Mouse (Mus musculus) frontal cortex, postnatal 36 days (tissue): ENCODE data around the gene Anks1b.

ENCODE experiments used
- DNase-seq, 2 experiments: peaks; one replicate each; pipeline ENCODE4 v3.0.0; 2022; ENCODE audit warnings: low spot score in 2 of 2

Gene Anks1b

GRCm38 (mm10) chr10:90953103-90953709 is 1079.9 kb downstream of the Anks1b start:
- DNase-seq = no peak

GRCm38 (mm10) chr10:90953821-90954220 is 1080.5 kb downstream of the Anks1b start:
- DNase-seq = no peak

- no peak for DNase-seq
Measured at GRCm38 (mm10) chr10:90960374-90960773, 1087.1 kb downstream of the Anks1b start.

GRCm38 (mm10) chr10:90964511-90964910 is 1091.2 kb downstream of the Anks1b start:
- no peak for DNase-seq

GRCm38 (mm10) chr10:90965671-90966315 is 1092.5 kb downstream of the Anks1b start:
- DNase-seq = no peak

GRCm38 (mm10) chr10:90966821-90967220 is 1093.5 kb downstream of the Anks1b start:
- DNase-seq = peak; percentile 82

GRCm38 (mm10) chr10:90968247-90968646 is 1094.9 kb downstream of the Anks1b start:
- DNase-seq = peak in 1 of 2 experiments; percentile 36

- no peak for DNase-seq
Measured at GRCm38 (mm10) chr10:90969355-90970174, 1096.3 kb downstream of the Anks1b start.

GRCm38 (mm10) chr10:90970560-90970959 is 1097.3 kb downstream of the Anks1b start:
- no peak for DNase-seq

GRCm38 (mm10) chr10:90974084-90974483 is 1100.8 kb downstream of the Anks1b start:
- no peak for DNase-seq

GRCm38 (mm10) chr10:90974491-90974890 is 1101.2 kb downstream of the Anks1b start:
- no peak for DNase-seq

GRCm38 (mm10) chr10:90981811-90982210 is 1108.5 kb downstream of the Anks1b start:
- DNase-seq = no peak

GRCm38 (mm10) chr10:90983046-90983445 is 1109.7 kb downstream of the Anks1b start:
- no peak for DNase-seq

- no peak for DNase-seq
Measured at GRCm38 (mm10) chr10:90990340-90990739, 1117.0 kb downstream of the Anks1b start.

- no peak for DNase-seq
Measured at GRCm38 (mm10) chr10:90992237-90992636, 1118.9 kb downstream of the Anks1b start.

GRCm38 (mm10) chr10:90993869-90994268 is 1120.6 kb downstream of the Anks1b start:
- DNase-seq = no peak

- DNase-seq = peak; percentile 46 to 74
Measured at GRCm38 (mm10) chr10:90999899-91000298, 1126.6 kb downstream of the Anks1b start.

- peak; percentile 22 to 29 for DNase-seq
Measured at GRCm38 (mm10) chr10:91001421-91001820, 1128.1 kb downstream of the Anks1b start.

- no peak for DNase-seq
Measured at GRCm38 (mm10) chr10:91005858-91006538, 1132.7 kb downstream of the Anks1b start.
